Mouse (Mus musculus) cerebellum, adult (tissue): ENCODE results near the gene Mob3b.

Source experiments
- ATAC-seq: cut with Nextera tagmentation; 2 replicates; pipeline ENCODE4 v1.9.2; 2017; ENCODE audit warnings: mild to moderate bottlenecking, moderate library complexity, mixed read lengths; ENCODE audit not compliant: insufficient number of reproducible peaks, low FRiP score, low TSS enrichment

The Mob3b gene

DNA sequence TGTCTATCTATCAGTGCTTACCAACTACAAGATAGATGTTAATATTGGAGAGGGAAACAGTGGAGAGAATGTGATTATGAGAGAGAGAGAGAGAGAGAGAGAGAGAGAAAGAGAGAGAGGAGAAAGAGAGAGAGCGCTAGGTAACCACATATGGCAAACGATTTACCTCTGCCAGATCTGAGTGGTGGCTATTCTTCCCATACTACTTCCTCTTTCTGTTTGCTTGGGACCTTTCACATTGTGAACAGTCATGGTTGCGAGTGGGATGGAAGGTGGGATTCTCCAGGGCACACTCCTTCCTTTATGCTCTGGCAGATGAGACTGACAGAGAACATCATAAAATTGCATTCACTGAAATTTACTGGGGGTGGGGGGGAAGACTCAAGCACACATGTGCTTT lies 40.1 kb downstream of the Mob3b start:
- no peak for ATAC-seq

DNA sequence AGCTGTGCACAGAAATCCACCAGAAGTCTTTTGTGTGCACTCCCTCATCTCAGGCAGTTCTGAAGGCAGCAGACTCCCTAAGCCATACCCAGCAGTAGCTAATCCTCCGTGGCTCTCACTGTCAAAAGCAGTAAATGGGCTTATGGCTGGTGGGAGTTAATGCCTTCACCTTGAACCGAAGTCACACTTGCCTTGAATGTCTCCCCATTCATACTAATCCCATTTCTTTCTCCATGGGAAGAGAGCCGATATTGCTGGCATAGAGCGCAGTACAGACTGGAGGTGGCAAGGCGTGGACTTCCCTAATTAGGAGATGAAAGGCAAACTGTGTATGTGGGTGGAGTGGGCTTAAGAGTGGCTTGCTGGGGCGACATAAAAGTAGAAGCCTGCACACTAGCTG lies 41.4 kb downstream of the Mob3b start:
- no peak for ATAC-seq

DNA sequence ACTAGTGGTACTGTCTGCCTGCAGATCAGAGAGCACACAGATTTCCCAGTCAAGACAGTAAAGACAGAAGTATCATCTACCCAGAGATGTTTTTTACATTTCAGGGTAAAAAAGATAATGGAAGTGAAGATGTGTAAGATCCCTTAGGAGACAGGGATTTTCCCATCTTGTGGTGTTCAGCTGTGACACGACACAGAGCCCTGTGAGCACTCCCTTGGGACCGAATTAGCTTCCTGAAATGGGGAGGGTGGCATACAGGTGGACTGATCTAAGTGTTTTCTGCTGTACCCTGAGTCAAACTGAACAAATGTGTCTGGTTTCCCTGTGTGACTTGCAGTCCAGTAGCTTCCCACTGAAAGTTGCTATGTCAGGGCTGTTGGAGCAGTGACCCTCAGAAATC lies 42.3 kb downstream of the Mob3b start:
- ATAC-seq = no peak

DNA sequence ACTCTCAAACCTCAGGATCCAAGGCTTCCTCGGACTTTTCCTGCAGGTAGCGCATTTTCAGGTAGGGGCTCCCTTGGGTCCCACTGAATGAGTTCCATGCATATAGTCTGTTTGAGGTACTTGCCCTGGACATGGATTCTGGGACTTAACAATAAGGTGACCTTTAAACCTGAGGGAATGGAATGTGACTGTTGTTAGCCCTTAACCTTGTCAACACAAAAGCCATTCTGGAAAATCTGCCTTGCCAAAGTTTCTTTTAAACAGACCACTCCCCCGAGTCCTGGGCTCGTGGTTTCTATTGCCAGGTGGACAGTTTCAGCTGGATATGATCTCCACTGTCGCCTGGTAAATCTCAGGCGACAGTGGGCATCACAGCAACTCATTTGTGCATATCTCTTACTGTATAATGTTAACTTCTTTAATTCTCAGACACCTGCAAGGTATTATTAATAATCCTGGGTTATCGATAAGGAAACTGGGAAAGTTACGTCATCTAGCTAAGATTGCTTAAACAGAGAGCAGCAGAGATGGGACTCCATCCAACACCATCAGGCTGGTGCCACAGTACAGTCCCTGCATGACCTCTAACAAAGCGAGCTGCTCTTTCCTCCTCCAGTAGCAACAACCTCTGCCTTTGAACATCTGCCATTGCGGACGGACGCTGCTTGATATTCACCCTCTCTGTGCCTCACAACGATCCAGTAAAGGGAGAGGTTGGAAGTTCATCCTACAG lies 43.6 kb downstream of the Mob3b start:
- no peak for ATAC-seq

GRCm38 (mm10) chr4:35112452-35112851 lies 44.8 kb downstream of the Mob3b start:
- no peak for ATAC-seq

DNA sequence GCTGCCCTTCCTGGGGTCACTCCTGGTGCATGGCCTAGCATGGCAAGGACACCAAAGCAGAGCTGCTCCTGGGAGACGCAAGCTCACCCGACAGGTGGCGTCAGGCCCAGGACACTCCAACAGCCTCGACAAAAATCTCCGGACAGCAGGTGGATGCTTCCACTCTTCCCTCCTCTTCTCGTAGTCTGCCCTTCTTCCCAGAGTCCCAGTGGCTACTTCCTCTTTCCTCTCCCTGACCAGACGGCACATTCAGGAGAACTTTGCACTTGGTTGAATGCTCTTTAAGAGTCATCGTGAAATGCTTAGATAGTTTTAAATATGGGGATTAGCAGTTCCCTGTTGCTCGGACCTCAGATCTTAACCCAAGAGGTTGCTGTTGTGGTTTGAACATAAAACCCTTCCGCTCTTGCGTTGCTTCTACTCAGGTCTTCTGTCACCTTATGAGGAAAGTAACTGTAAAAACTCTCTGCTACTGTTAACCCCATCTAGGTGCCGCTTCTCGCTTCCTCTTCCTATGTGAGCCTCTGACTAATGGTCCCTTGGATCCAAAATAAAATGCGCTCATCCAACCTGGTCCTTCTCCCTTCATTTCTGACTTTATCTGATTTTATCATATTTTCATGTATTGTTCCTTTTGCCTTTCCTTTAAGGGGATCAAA lies 52.0 kb downstream of the Mob3b start:
- ATAC-seq = no peak

GRCm38 (mm10) chr4:35101201-35101600 lies 56.1 kb downstream of the Mob3b start:
- no peak for ATAC-seq

DNA sequence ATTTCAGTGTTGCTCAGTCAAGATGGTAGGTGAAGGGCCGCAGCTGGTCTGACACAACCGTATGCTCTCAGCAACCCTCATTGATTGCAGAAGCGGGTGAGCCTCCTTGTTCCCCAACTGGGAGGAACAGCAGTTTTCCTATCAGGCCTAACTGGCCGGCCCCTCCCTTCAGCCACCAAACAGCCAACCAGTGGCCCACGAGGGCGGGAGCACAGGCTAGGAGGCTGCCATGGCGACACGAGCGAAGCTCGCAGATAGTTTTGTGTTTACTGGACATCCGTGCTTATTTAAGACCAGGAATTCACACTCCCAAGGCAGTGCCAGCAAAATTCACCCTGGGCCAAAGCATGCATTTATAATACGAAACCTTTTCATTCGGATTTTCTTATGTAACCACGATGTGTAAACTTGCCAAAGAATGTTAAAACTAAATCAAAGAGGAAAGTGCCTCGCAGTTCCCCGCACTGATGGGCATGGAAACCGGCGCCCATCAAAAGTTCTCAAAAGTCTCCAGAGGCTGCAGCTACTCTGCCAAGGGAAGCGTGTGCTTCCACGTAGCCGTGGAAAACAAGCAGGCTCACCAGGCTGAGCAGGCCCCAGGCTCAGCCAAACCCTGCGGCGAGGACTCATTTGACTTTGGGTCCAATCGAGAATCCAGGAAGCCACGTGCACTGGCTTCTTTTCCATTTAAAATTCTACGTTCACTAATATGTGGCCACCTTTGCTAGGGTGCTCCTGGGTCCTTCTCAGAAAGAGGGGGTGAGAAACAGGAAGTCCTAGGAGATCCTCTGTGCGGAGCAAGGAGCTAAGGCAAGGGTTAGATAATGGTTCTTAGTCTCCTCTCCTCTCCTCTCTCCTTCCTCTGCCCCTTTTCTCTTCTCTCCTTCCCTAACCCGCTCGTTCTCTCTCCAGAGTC lies 57.2 kb downstream of the Mob3b start:
- peak; percentile 87 for ATAC-seq

DNA sequence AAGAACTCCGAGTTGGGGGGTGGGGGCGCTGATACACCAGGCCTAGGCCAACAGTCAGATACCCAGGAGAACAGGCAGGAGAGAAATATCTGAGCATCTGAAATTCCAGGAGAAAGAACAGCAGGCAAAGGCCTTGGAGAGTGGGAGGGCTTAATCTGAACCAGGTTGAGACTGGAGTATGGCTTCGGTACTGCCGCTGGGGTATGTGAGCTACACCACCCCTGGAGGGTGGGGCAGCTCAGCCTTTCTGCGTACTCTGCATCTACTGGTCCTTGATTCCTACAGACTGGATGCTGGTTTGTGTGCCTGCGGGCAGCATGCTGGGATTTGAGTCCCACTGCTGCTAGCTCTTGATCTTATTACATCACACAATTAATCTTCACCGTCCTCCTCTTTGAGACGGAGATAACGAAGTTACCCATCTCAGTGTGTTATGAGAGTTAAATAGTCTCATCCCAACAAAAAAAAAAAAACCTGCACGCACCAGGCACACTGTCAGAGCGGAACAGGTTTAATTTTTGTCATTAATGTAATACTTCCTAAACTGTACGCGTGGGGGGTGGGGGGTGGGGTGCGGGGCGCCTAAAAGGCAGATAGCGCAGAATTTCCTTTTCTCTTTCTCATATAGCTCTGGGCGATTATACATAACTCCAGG lies 57.9 kb downstream of the Mob3b start:
- ATAC-seq = peak; percentile 40; the same call in 1 of the 2 replicates

DNA sequence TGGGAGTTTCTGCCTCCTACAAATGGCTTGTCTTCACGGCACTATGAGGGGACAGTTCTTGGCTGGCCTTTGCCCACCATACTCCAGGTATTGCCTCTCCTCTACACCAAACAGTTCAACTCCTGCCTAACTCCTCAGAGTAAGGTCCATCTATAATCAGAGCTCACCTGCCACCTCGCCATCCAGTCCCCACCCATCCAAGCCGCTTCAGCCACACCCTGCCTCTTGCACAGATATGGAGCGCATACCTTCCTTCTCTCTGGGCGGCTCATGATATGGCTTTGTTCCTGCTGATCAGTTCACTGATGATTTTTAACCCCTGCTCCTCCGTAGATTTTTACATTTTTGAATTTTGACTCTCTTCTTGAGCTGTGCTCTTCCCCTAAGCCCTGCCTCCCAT lies 58.7 kb downstream of the Mob3b start:
- ATAC-seq = no peak

DNA sequence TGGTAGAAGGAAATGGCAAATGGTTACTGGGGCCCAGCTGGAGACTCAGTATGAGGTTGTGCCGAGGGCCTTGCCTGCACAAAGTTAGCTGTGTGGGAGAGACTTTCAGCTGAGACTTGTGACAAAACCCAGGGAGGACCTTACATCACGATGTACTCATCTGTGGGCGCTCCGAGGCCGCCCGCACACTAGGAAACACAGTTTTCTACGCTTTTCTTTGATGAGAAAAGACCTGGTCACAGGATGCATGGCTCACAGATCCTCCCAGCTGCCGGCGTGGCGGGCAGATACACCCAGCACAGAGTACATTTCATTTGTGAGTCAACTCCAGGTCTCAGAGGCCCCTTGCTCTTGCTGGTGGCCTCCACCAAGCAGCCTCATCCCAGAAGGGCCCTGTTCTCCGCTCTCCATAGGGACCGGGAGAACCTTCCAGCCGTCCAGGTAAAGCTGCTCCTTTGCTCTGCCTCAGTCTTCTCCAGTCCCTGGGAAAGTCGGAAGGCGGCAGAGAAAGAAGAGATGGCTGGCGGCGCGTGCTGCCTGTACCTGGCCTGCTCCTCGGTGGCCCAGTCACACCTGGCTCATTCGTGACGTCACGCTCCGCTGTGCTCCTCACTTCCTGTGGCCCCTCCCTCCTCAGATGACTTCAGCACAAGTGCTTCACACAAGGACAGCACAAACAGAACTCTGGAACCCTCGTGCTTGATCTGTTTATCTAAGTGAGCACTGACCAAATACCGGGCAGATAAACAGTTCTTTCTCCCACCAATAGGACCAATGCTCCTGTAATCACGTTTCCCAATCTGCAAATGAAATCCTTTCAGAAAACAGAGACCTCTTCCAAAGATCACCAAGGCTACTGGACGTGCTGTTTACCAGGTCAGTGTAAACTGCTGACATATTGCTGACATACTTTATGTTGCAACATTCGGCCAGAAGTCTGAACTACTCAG lies 60.8 kb downstream of the Mob3b start:
- ATAC-seq = no peak

DNA sequence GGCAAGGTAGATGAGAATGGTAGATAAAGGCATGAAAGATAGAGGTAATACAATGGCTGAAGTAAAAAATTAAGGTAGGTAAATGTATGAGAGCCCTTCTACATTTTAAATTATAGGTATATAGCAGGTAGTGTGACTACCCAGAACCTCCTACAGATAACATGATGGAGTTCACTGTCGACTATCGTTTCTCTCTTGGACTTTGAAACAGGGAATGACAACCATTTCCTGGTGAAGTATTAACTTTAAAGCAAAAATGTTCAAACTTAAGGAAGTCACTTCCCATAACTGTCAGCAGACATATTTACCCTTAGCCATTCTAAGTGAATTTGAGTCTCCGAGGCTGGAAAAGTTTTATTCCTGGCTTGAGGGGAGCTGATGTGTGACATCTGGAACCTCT lies 64.8 kb downstream of the Mob3b start:
- ATAC-seq = no peak

- ATAC-seq = no peak
These were observed 66.0 kb downstream of the Mob3b start for GRCm38 (mm10) chr4:35091157-35091784.

DNA sequence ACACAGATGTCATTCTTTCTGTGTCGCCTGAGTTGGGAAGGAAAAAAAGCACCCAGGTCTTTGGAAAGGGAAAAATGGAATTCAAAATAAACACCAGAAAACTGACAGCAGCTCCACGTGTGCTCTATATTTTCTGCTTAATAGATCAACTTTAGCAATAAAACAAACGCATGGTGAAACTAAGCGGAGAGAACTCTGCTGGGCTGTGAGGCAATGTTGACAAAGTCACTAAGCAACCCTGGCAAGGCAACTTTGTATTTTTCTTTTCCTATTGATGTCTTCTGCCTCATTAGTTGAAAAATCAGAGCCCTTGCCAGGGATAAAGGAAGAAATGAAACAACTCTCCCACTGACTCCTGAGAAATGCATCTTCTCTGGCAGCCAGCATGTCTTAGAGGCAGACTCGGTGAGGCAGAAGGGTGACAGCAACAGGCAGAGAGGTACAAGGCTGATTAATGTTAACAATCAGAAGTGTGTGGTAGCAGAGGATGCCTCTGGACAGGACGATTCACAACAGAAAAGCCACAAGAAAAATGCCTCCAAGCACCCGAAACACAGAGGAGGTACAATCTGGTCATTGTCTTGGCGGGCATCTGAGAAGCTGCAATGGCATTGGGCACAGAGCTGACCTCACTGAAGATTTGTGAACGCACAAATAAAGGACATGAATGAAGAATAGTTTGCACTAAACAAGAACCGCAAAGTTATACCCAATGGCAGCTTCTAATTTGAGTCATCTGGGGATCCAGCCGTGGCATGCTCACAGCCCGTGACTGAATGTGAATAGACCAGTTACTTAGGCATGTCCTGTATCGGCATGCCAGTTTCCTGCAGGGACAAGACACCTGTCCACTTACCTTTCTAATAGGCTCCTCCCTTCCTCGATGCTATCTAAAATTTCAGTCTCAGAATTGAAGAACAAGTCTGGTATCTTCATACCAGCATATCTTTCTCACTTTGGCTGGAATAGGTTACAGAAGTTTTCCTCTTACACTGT lies 67.7 kb downstream of the Mob3b start:
- no peak; the same call in 1 of the 2 replicates for ATAC-seq

GRCm38 (mm10) chr4:35086067-35086700 lies 71.1 kb downstream of the Mob3b start:
- ATAC-seq = no peak

- no peak for ATAC-seq
These were observed 73.2 kb downstream of the Mob3b start for GRCm38 (mm10) chr4:35084060-35084459.

- no peak for ATAC-seq
These were observed 74.7 kb downstream of the Mob3b start for GRCm38 (mm10) chr4:35082476-35083114.
